ENCODE assay signal across 17 mouse cellular contexts in genomic region chr13:15890794-15891193, GRCm38 (mm10).
"Had no signal": no experiment of that assay in that cellular context is flagged by ENCODE, and none has a peak within 500 bp of the region (broad histone marks: within the 10 kb centered on the region; RNA-seq: fewer than 3 reads in every experiment).

No protein-coding gene starts in this region.

- H3K36me3 ChIP-seq: neural tube, embryonic 12.5 days; neural tube, embryonic 13.5 days; neural tube, embryonic 15.5 days; stomach, embryonic 15.5 days had no signal

- H3K4me1 ChIP-seq: neural tube, embryonic 12.5 days; neural tube, embryonic 13.5 days; neural tube, embryonic 15.5 days; stomach, embryonic 15.5 days had no signal

- H3K9ac ChIP-seq: neural tube, embryonic 12.5 days; neural tube, embryonic 13.5 days; neural tube, embryonic 15.5 days; stomach, embryonic 15.5 days had no signal

- H3K9me3 ChIP-seq: neural tube, embryonic 12.5 days; neural tube, embryonic 13.5 days; neural tube, embryonic 15.5 days; stomach, embryonic 15.5 days had no signal

- H3K27ac ChIP-seq: neural tube, embryonic 12.5 days; neural tube, embryonic 13.5 days; neural tube, embryonic 15.5 days; stomach, embryonic 15.5 days; stomach, postnatal 0 days had no signal

- H3K4me3 ChIP-seq: neural tube, embryonic 12.5 days; neural tube, embryonic 13.5 days; neural tube, embryonic 15.5 days; stomach, embryonic 15.5 days had no signal

- H3K4me2 ChIP-seq: neural tube, embryonic 12.5 days; neural tube, embryonic 13.5 days; neural tube, embryonic 15.5 days; stomach, embryonic 15.5 days had no signal

- DNase-seq: retina, postnatal 1 day; right cerebral cortex, adult 18-20 months; right cerebral cortex, postnatal 14 days; right cerebral cortex, postnatal 25 days; right cerebral cortex, postnatal 4 days; spleen, adult 18-20 months; thymus, adult 18-20 months; thymus, adult 2 months; thymus, postnatal 14 days; thymus, postnatal 25 days; thymus, postnatal 36 days; thymus, postnatal 4 days had no signal

- H3K27me3 ChIP-seq: neural tube, embryonic 12.5 days; neural tube, embryonic 13.5 days; neural tube, embryonic 15.5 days; stomach, embryonic 15.5 days had no signal
